Mouse (Mus musculus) embryonic fibroblast, embryonic 13.5 days (primary cell): Measurements from ENCODE around the gene Cfb.
A peak's percentile ranks its signal among the peaks of the same experiment; 100 is the strongest.

ENCODE experiments used
- CTCF ChIP-seq: IDR thresholded peaks from 2 replicates; pipeline ENCODE4 v1.5.1; 2011; ENCODE audit warnings: mild to moderate bottlenecking, control low read depth, low read length, moderate library complexity, borderline replicate concordance; ENCODE audit not compliant: insufficient read depth
- POLR2A ChIP-seq: IDR thresholded peaks from 2 replicates; pipeline ENCODE4 v1.6.1; 2011; ENCODE audit warnings: low read depth, mild to moderate bottlenecking, control low read depth, low read length, moderate library complexity

DNA sequence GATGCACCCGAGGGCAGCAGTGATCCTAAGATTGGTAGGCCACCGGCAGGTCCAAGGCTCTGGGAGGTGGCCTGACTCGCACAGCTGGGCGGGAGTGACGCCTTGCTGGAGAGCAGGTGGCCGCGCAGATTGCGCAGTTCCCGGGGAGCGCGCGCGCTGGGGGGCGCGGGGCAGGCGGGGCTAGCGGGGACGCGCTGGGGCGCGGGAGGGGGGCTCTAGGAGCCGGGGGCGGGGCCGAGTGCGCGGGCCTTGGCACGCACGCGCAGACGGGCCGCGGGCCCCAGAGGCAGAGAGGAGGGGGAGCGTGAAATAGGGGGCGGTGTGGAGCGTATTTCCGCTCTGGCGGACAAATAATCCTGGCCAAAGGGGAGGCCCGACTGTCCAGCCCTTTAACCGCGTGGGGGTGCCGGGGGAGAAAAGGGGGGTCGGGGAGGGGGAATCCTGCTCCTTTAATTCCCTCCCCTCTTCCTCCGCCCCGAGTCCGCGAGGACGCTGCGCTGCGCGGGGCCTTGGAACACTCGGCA lies 31.8 kb upstream of the Cfb start:
- TF ChIP-seq CTCF (no peak), POLR2A (peak; percentile 71)
